Mouse (Mus musculus) heart, embryonic 15.5 days (tissue): ENCODE measurements around the gene Pnpo. TPM values are rescaled to one million over a fixed set of nuclear protein-coding genes. Genes with fewer than 3 reads are reported as not detected.
A peak's percentile ranks its signal among the peaks of the same experiment; 100 is the strongest.

Experiments used
- ATAC-seq: fragments of 200-750 bp; cut with Nextera tagmentation; replicated peaks from 2 replicates; pipeline ENCODE4 v1.8.0; 2017; ENCODE audit warnings: low read depth, moderate TSS enrichment; ENCODE audit not compliant: insufficient number of reproducible peaks, insufficient read depth, low FRiP score
- H3K27ac ChIP-seq: fragments of 300-500 bp; sonication (generic); 2 replicates; pipeline ENCODE4 v1.5.1; 2015; ENCODE audit warnings: mild to moderate bottlenecking, inconsistent platforms
- H3K27me3 ChIP-seq: fragments of 300-500 bp; sonication (generic); 2 replicates; pipeline ENCODE4 v1.6.1; 2015; ENCODE audit warnings: inconsistent platforms
- H3K36me3 ChIP-seq: fragments of 300-500 bp; sonication (generic); 2 replicates; pipeline ENCODE4 v1.6.1; 2015; ENCODE audit warnings: mild to moderate bottlenecking, inconsistent platforms
- H3K4me1 ChIP-seq: fragments of 300-500 bp; sonication (generic); replicated peaks from 2 replicates; pipeline ENCODE4 v1.6.1; 2015; ENCODE audit warnings: inconsistent platforms
- H3K4me2 ChIP-seq: fragments of 300-500 bp; sonication (generic); 2 replicates; pipeline ENCODE4 v1.6.1; 2015; ENCODE audit warnings: inconsistent platforms, mild to moderate bottlenecking, moderate library complexity
- H3K4me3 ChIP-seq: fragments of 300-500 bp; sonication (generic); 2 replicates; pipeline ENCODE4 v1.5.1; 2015; ENCODE audit warnings: mild to moderate bottlenecking, inconsistent platforms
- H3K9ac ChIP-seq: fragments of 300-500 bp; sonication (generic); 2 replicates; pipeline ENCODE4 v1.6.1; 2015; ENCODE audit warnings: mild to moderate bottlenecking, inconsistent platforms
- H3K9me3 ChIP-seq: fragments of 300-500 bp; sonication (generic); replicated peaks from 2 replicates; pipeline ENCODE4 v1.6.1; 2016; ENCODE audit warnings: inconsistent platforms
- WGBS: fragments of 180-500 bp; shearing (Covaris S2); methylation state at CpG from one replicate; pipeline ENCODE4 v1.1.7; 2015; ENCODE audit warnings: mixed read lengths; 5-methylcytosine and 5-hydroxymethylcytosine counted together
- polyA plus RNA-seq: library from polyadenylated mRNA; unstranded; fragments of >200 nt; fragmentation: Nextera tagmentation; extraction: Ambion mirVana; gene quantifications from 2 replicates; pipeline ENCODE4 v1.2.1, GENCODE M21; 2015

Gene Pnpo
- polyA plus RNA-seq = 65.2 and 74.8 TPM in 2 replicates

- Histone ChIP-seq H3K27ac (peak within 1 kb of the TSS; percentile 31; the same call in 1 of the 2 replicates), H3K9me3 (no peaks in the 10 kb centered on the region), H3K36me3 (no peaks in the 10 kb centered on the region), H3K4me1 (peaks cover 11% of the 10 kb centered on the region), H3K4me3 (peak within 1 kb of the TSS; percentile 78), H3K27me3 (no peaks in the 10 kb centered on the region), H3K9ac (peak within 1 kb of the TSS; percentile 69), H3K4me2 (peak within 1 kb of the TSS; percentile 99)
- WGBS = under 1% methylated on average over 29 of the region's 29 CpGs
- peak; percentile 93 for ATAC-seq
Measured at GRCm38 (mm10) chr11:96943746-96944304, at the start of gene Pnpo. Gene Pnpo (minus strand): TSS chr11:96943986.

- Histone ChIP-seq H3K9me3 (no peaks in the 10 kb centered on the region), H3K9ac (no peak overlapping the region), H3K27me3 (peaks cover 58% of the 10 kb centered on the region), H3K4me3 (no peak overlapping the region), H3K27ac (peak overlapping the region; percentile 24; the same call in 1 of the 2 replicates), H3K36me3 (no peaks in the 10 kb centered on the region), H3K4me1 (peaks cover 21% of the 10 kb centered on the region), H3K4me2 (no peak overlapping the region)
- WGBS = 27% methylated on average over 8 of the region's 8 CpGs
- no peak for ATAC-seq
Measured at GRCm38 (mm10) chr11:96992722-96993311, 49.0 kb upstream of the Pnpo start.

GRCm38 (mm10) chr11:96991501-96991900 lies 47.7 kb upstream of the Pnpo start:
- no peak for ATAC-seq
- no peak overlapping the region for H3K4me2 ChIP-seq
- H3K9me3 ChIP-seq = no peaks in the 10 kb centered on the region
- H3K27ac ChIP-seq = no peak overlapping the region
- no peaks in the 10 kb centered on the region for H3K36me3 ChIP-seq
- H3K4me3 ChIP-seq = no peak overlapping the region
- peaks cover 15% of the 10 kb centered on the region for H3K4me1 ChIP-seq
- H3K27me3 ChIP-seq = peaks cover 58% of the 10 kb centered on the region
- WGBS = 67% methylated on average over 5 of the region's 5 CpGs
- no peak overlapping the region for H3K9ac ChIP-seq

GRCm38 (mm10) chr11:96987873-96988655 lies 44.3 kb upstream of the Pnpo start:
- no peak for ATAC-seq
- H3K4me3 ChIP-seq = peak overlapping the region; percentile 22
- peak overlapping the region; percentile 47 for H3K4me2 ChIP-seq
- H3K27me3 ChIP-seq = peaks cover 63% of the 10 kb centered on the region
- peaks cover 15% of the 10 kb centered on the region for H3K4me1 ChIP-seq
- no peak overlapping the region for H3K9ac ChIP-seq
- H3K9me3 ChIP-seq = no peaks in the 10 kb centered on the region
- no peak overlapping the region for H3K27ac ChIP-seq
- no peaks in the 10 kb centered on the region for H3K36me3 ChIP-seq
- WGBS = 5% methylated on average over 31 of the region's 31 CpGs

- no peaks in the 10 kb centered on the region for H3K36me3 ChIP-seq
- no peak overlapping the region for H3K9ac ChIP-seq
- H3K4me1 ChIP-seq = peaks cover 15% of the 10 kb centered on the region
- H3K9me3 ChIP-seq = no peaks in the 10 kb centered on the region
- 37% methylated on average over 3 of the region's 3 CpGs for WGBS
- H3K27me3 ChIP-seq = peaks cover 62% of the 10 kb centered on the region
- H3K4me2 ChIP-seq = no peak overlapping the region
- H3K27ac ChIP-seq = no peak overlapping the region
- no peak for ATAC-seq
- H3K4me3 ChIP-seq = no peak overlapping the region
Measured at GRCm38 (mm10) chr11:96986463-96986862, 42.7 kb upstream of the Pnpo start.

DNA sequence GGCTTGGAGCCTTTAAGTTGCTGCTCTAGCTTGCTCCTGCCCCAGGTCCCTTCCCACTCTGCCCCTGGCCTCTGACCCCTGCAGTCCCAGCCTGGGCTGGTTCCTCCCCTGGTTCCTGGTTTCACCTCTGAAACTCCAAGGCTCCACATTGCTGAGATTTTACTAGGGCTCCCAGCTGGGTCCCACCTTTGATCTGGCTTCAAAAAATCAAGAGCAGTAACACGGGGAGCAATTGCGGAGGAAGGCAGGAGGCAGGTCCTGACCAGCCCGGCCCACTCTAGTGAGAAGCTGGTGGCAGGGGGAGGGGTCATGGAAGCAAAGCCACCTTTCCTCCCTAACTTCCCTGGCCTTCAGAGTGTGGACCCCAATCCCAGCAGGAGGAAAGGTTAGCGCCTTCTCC lies 41.1 kb upstream of the Pnpo start:
- H3K9me3 ChIP-seq = no peaks in the 10 kb centered on the region
- H3K9ac ChIP-seq = no peak overlapping the region
- no peak for ATAC-seq
- H3K4me2 ChIP-seq = no peak overlapping the region
- peaks cover 15% of the 10 kb centered on the region for H3K4me1 ChIP-seq
- H3K4me3 ChIP-seq = no peak overlapping the region
- H3K27ac ChIP-seq = no peak overlapping the region
- peaks cover 59% of the 10 kb centered on the region for H3K27me3 ChIP-seq
- 31% methylated on average over 4 of the region's 4 CpGs for WGBS
- no peaks in the 10 kb centered on the region for H3K36me3 ChIP-seq

GRCm38 (mm10) chr11:96982859-96983258 lies 39.1 kb upstream of the Pnpo start, which contains the start of gene Sp2:
Gene Sp2 (minus strand): TSS chr11:96982959.
- peaks cover 50% of the 10 kb centered on the region for H3K27me3 ChIP-seq
- ATAC-seq = no peak
- H3K4me3 ChIP-seq = no peak within 1 kb of the TSS
- peaks cover 12% of the 10 kb centered on the region for H3K4me1 ChIP-seq
- no peak within 1 kb of the TSS for H3K4me2 ChIP-seq
- H3K27ac ChIP-seq = no peak within 1 kb of the TSS
- 73% methylated on average over 7 of the region's 7 CpGs for WGBS
- H3K9me3 ChIP-seq = no peaks in the 10 kb centered on the region
- no peaks in the 10 kb centered on the region for H3K36me3 ChIP-seq
- no peak within 1 kb of the TSS for H3K9ac ChIP-seq

GRCm38 (mm10) chr11:96982355-96982754 lies 38.6 kb upstream of the Pnpo start:
- peaks cover 7% of the 10 kb centered on the region for H3K4me1 ChIP-seq
- no peaks in the 10 kb centered on the region for H3K9me3 ChIP-seq
- ATAC-seq = no peak
- no peak overlapping the region for H3K4me3 ChIP-seq
- H3K27me3 ChIP-seq = peaks cover 45% of the 10 kb centered on the region
- H3K9ac ChIP-seq = no peak overlapping the region
- 2% methylated on average over 7 of the region's 7 CpGs for WGBS
- H3K36me3 ChIP-seq = no peaks in the 10 kb centered on the region
- H3K4me2 ChIP-seq = no peak overlapping the region
- H3K27ac ChIP-seq = no peak overlapping the region

GRCm38 (mm10) chr11:96981461-96981860 lies 37.7 kb upstream of the Pnpo start:
- Histone ChIP-seq H3K9ac (no peak overlapping the region), H3K27ac (no peak overlapping the region), H3K4me1 (peaks cover 9% of the 10 kb centered on the region), H3K27me3 (peaks cover 36% of the 10 kb centered on the region), H3K4me2 (no peak overlapping the region), H3K9me3 (no peaks in the 10 kb centered on the region), H3K4me3 (no peak overlapping the region), H3K36me3 (no peaks in the 10 kb centered on the region)
- ATAC-seq = no peak
- 57% methylated on average over 15 of the region's 15 CpGs for WGBS

GRCm38 (mm10) chr11:96980021-96980420 lies 36.2 kb upstream of the Pnpo start:
- peaks cover 24% of the 10 kb centered on the region for H3K27me3 ChIP-seq
- H3K4me3 ChIP-seq = no peak overlapping the region
- 72% methylated on average over 5 of the region's 5 CpGs for WGBS
- no peak overlapping the region for H3K4me2 ChIP-seq
- H3K9ac ChIP-seq = no peak overlapping the region
- no peaks in the 10 kb centered on the region for H3K36me3 ChIP-seq
- H3K27ac ChIP-seq = no peak overlapping the region
- H3K4me1 ChIP-seq = peaks cover 23% of the 10 kb centered on the region
- H3K9me3 ChIP-seq = no peaks in the 10 kb centered on the region
- ATAC-seq = no peak

GRCm38 (mm10) chr11:96979329-96979728 lies 35.5 kb upstream of the Pnpo start:
- Histone ChIP-seq H3K4me3 (no peak overlapping the region), H3K4me2 (no peak overlapping the region), H3K36me3 (no peaks in the 10 kb centered on the region), H3K4me1 (peaks cover 24% of the 10 kb centered on the region), H3K9ac (no peak overlapping the region), H3K9me3 (no peaks in the 10 kb centered on the region), H3K27ac (no peak overlapping the region), H3K27me3 (peaks cover 17% of the 10 kb centered on the region)
- ATAC-seq = no peak
- WGBS = 86% methylated on average over 7 of the region's 7 CpGs
